Mouse (Mus musculus) megakaryocyte, embryonic 14.5 days (primary cell): ENCODE measurements around the gene Slc16a9.

Source experiments
- FLI1 ChIP-seq: IDR thresholded peaks from 2 replicates; pipeline ENCODE4 v1.6.1; 2012; ENCODE audit warnings: low read length, inconsistent platforms, mixed read lengths
- GATA1 ChIP-seq: IDR thresholded peaks from 3 replicates; pipeline ENCODE4 v1.6.1; 2012; ENCODE audit warnings: mixed read lengths, low read length, inconsistent platforms, borderline replicate concordance

DNA sequence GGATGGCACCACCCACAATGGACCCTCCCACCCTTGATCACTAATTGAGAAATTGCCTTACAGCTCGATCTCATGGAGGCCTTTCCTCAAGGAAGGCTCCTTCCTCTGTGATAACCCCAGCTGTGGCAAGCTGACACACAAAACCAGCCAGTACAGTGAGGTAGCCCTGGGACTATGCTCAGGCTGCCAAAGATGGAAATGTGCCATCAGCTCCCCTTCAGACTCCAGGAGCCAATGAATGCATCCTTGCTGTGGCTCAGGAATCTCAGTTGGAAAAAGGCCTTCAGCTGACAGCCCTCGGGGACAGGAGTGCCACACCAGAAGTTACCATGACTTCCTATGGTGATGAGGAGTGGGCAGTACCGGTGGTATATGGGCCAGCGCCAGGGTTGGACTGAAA is 9.8 kb downstream of the Slc16a9 start:
- TF ChIP-seq GATA1, result no peak
- TF ChIP-seq FLI1, result no peak
